Mouse (Mus musculus): ENCODE measurements around the gene Nt5m. TPM values are rescaled to one million over a fixed set of nuclear protein-coding genes. Genes with fewer than 3 reads are reported as not detected.

Nt5m gene
- polyA plus RNA-seq, 1 experiment from 2014 or later = 47.6 TPM

DNA sequence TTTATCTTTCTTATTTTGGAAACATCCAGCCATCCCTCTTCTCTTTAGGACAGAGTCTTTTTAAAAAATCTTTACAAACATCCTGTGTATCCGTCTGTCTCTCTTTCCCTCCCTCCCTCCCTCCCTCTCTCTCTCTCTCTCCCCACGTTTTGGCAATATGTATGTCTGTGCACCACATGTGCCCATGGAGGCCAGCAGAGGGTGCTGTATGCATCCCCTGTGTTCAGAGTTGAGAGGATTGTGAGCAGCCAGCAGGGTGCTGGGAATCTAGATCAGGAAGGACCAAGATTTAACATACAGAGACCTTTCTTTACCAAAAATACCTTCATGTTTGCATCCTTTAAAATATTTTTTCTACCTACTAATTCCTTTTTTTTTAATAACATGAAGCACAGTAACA is 7.9 kb downstream of the Nt5m start:
- no peak overlapping the region for H3K4me3 ChIP-seq
- peaks cover 13% of the 10 kb centered on the region for H3K4me1 ChIP-seq
- no peak for ATAC-seq (ENCODE audit: low FRiP score, low read depth)

DNA sequence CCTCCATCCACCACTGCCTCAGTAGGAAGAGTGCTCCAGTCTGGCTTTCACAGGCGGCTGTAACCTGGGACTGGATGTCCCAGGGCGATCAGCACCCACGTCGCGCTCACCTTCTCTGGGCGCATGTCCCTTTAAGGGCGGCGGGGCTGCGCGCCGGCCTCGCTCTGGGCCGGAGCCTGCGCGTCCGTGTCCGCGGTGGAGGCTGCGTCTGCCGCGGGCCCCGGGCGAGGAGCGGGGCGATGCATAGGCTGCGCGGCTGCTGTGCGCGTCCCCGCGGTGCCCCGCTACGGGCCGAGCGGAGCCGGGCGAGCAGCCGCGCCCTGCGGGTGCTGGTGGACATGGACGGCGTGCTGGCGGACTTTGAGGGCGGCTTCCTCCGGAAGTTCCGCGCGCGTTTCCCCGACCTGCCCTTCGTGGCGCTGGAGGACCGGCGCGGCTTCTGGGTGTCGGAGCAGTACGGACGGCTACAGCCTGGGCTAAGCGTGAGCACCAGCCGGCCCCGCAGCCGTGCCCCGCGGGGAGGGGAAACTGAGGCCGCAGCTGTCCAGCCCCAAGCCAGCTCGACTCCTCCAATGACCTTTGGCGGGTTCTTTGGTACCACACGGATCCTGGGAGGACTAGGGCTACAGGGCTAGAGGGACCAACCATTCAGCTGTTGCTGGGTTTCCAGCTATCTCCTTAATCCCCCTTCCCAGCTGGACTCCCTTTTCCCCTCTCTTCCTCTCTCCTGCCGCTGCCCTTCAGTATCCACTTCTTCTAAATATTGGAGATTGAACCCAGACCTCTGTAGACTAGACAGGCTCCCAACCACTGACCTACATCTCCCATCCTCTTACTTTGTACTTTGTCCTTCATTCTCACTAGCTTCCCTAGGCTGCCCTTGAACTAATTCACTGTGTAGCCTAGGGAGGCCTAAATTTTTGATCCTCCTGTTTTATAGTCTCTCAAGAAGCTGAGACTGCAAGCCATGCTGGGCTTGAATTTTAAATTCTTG is 8.9 kb downstream of the Nt5m start:
- H3K27ac ChIP-seq (replicated peaks) = peak overlapping the region; percentile 90
- no peaks in the 10 kb centered on the region for H3K36me3 ChIP-seq
- under 1% methylated on average over 65 of the region's 69 CpGs for WGBS
- no peaks in the 10 kb centered on the region for H3K9me3 ChIP-seq
- peak overlapping the region; percentile 71 for H3K4me2 ChIP-seq (replicated peaks)
- H3K4me1 ChIP-seq = peaks cover 13% of the 10 kb centered on the region
- H3K4me3 ChIP-seq = peak overlapping the region; percentile 79
- ATAC-seq (ENCODE audit: low FRiP score, low read depth) = peak; percentile 89
- H3K9ac ChIP-seq (replicated peaks) = peak overlapping the region; percentile 89
- no peaks in the 10 kb centered on the region for H3K27me3 ChIP-seq

More for the DNA sequence above, 7.9 kb downstream of the Nt5m start:
- 15% methylated on average over 2 of the region's 2 CpGs for WGBS
- no peaks in the 10 kb centered on the region for H3K9me3 ChIP-seq
- H3K4me2 ChIP-seq (replicated peaks) = peak overlapping the region; percentile 71; the same call in 1 of the 2 replicates
- H3K9ac ChIP-seq (replicated peaks) = no peak overlapping the region
- H3K27me3 ChIP-seq = no peaks in the 10 kb centered on the region
- no peak overlapping the region for H3K27ac ChIP-seq (replicated peaks)
- no peaks in the 10 kb centered on the region for H3K36me3 ChIP-seq

DNA sequence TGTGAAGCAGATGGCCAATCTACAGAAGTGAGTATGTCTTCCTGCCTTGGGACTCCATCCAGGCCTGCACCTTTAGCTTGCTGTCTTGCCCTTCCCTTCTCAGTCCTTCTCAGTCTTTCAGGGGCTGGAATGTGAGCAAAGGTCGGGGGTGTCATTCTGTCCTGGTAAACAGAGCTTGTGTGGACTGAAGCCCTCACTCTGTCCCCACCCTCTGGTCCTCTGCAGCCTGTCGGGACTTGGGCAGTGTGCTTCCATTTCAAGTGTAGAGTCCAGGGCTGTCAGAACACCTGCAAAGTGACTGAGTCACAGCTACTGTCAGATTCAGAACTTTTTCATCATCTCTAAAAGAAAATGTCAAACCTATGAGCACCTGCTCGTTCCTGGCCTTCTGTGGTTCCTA is 13.6 kb downstream of the Nt5m start:
- Histone ChIP-seq H3K4me2 (replicated peaks) (no peak overlapping the region), H3K9ac (replicated peaks) (no peak overlapping the region), H3K27me3 (no peaks in the 10 kb centered on the region), H3K9me3 (no peaks in the 10 kb centered on the region), H3K27ac (replicated peaks) (no peak overlapping the region), H3K4me1 (peaks cover 13% of the 10 kb centered on the region), H3K4me3 (no peak overlapping the region), H3K36me3 (no peaks in the 10 kb centered on the region)
- 77% methylated on average over 3 of the region's 3 CpGs for WGBS
- no peak for ATAC-seq (ENCODE audit: low FRiP score, low read depth)

DNA sequence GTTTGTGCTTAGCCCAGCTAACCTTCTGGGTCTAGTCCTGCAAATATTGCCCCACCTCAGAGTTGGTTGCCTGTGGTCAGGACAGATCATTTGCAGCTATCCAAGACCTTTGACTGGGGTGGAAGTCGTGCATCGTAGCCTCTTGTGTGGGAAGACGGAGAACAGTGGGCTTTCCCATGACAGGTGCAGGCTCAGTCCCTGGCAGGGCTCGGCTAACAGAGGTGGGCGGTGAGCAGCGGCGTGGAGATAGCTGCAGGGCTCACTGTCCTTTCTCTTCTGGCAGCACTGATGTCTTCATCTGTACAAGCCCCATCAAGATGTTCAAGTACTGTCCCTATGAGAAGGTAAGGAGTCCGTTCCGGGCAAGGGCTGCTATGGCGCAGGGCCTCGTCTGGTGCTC is 21.2 kb downstream of the Nt5m start:
- H3K36me3 ChIP-seq = peaks cover 5% of the 10 kb centered on the region
- peaks cover 3% of the 10 kb centered on the region; the same call in 1 of the 2 replicates for H3K4me1 ChIP-seq
- no peaks in the 10 kb centered on the region for H3K9me3 ChIP-seq
- H3K4me3 ChIP-seq = no peak overlapping the region
- H3K27me3 ChIP-seq = no peaks in the 10 kb centered on the region
- H3K4me2 ChIP-seq (replicated peaks) = no peak overlapping the region
- ATAC-seq (ENCODE audit: low FRiP score, low read depth) = no peak
- 0 out of 2 replicates have a peak overlapping the region, but pooled peaks have one; percentile 4 for H3K27ac ChIP-seq (replicated peaks)
- H3K9ac ChIP-seq (replicated peaks) = no peak overlapping the region
- WGBS = 80% methylated on average over 11 of the region's 11 CpGs

DNA sequence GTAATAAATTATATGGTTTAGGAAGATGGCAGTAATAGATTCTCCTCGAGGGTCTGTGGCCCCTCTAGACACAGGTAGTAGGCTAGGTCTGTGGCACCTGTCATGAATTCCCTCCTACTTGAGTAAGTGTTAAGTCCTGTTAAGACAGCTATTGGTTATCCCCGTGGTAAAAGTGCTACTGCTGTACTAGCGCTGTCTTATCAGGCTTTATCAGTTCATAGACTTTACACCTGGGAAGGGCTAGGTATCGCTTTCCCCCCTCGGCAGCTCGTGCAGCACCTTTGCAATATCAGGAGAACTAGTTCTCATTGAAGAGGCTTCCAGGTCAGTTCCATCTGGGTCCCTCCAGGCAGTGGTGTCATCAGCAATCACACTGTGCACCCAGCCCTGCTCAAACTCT is 25.1 kb downstream of the Nt5m start:
- peaks cover 6% of the 10 kb centered on the region for H3K4me1 ChIP-seq
- 96% methylated on average over 6 of the region's 6 CpGs for WGBS
- H3K4me3 ChIP-seq = no peak overlapping the region
- peaks cover 16% of the 10 kb centered on the region for H3K36me3 ChIP-seq
- no peaks in the 10 kb centered on the region for H3K9me3 ChIP-seq
- no peak for ATAC-seq (ENCODE audit: low FRiP score, low read depth)
- H3K27me3 ChIP-seq = no peaks in the 10 kb centered on the region
- no peak overlapping the region for H3K27ac ChIP-seq (replicated peaks)
- no peak overlapping the region for H3K9ac ChIP-seq (replicated peaks)
- no peak overlapping the region for H3K4me2 ChIP-seq (replicated peaks)

DNA sequence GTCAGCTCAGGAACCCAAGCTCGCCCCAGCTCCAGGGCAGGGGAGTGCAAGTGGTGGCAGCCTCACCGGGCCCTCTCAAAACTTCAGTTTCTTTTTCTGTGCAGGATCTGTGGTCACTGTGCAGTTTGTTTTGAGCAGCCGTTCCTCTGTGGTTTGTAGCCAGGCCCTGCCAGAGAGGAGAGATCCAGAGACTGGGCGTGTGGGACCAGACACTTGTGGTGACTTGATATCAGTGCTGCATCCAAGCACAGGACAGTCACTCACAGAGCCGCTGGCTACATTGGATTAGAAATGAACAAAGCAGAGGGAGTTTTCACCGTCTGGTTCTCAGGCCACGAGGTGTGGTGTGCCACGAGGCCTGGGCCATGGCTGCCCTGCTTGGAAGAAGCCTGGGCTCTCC is 32.9 kb downstream of the Nt5m start:
- no peaks in the 10 kb centered on the region for H3K9me3 ChIP-seq
- WGBS = 80% methylated on average over 8 of the region's 8 CpGs
- no peak overlapping the region for H3K4me2 ChIP-seq (replicated peaks)
- peaks cover 35% of the 10 kb centered on the region for H3K36me3 ChIP-seq
- no peak for ATAC-seq (ENCODE audit: low FRiP score, low read depth)
- H3K4me1 ChIP-seq = peaks cover 8% of the 10 kb centered on the region
- H3K27me3 ChIP-seq = no peaks in the 10 kb centered on the region
- no peak overlapping the region for H3K9ac ChIP-seq (replicated peaks)
- no peak overlapping the region for H3K4me3 ChIP-seq
- no peak overlapping the region for H3K27ac ChIP-seq (replicated peaks)

DNA sequence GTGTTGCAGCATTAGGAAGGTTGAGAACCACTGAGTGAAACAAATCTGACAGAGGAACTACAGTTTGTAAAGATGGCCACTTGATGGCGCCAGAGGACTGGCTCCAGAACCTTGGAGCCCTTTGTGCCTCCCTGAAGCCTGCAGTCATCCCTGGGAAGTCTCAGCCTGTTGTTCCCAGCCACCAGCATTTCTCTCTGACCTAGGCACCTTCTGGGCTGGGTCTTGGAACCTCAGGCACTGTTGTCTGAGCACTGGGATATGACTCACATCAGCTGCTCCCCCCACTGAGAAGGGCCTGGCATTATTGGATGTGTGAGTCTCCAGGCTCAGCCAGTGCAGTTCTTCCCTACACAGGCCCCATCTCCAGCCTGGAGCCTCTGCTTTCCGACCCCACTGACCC is 40.8 kb downstream of the Nt5m start:
- Histone ChIP-seq H3K4me3 (no peak overlapping the region), H3K36me3 (peaks cover 17% of the 10 kb centered on the region), H3K4me2 (replicated peaks) (no peak overlapping the region), H3K9ac (replicated peaks) (no peak overlapping the region; the same call in 1 of the 2 replicates), H3K9me3 (no peaks in the 10 kb centered on the region), H3K4me1 (peaks cover 3% of the 10 kb centered on the region; the same call in 1 of the 2 replicates), H3K27me3 (no peaks in the 10 kb centered on the region), H3K27ac (replicated peaks) (no peak overlapping the region)
- WGBS = 30% methylated on average over 2 of the region's 2 CpGs
- peak; percentile 78 for ATAC-seq (ENCODE audit: low FRiP score, low read depth)

DNA sequence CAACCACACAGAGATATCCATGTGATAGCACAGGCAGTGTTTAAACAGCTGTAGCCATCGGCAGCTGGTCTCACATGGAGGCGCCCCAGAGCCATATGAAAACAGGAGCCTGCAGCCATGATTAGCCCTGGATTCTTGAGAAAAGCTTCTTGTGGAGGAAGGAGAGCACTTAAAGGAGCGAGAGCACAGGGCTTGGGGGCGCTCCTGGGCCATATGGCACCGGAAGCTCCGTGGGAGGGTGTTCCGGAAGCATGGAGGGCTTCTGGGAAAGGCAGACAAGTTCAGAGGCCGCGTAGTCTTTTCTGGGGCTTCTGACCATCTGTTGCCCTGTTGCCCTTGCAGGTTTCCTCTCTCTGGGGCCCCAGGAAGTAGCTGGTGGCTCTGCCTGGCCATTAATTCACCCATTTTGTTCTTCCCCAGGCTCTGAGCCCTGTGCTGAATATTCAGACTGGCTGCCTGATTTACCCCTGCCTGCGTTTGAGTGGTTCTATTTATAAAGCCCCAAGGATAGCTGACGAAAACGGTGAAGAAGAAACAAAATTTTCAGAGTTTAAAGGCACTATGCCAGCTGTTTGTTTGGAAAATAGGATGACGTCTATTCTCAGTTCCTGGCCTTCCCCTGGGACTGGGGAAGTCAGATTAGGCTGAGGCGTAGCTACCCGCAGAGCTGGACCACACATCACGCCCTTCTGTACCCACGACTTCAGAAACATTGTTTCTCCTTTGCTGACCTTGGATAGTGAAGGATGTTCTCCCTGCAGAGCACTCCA is 46.2 kb downstream of the Nt5m start:
- Histone ChIP-seq H3K27ac (replicated peaks) (0 out of 2 replicates have a peak overlapping the region, but pooled peaks have one; percentile 7), H3K4me2 (replicated peaks) (no peak overlapping the region), H3K4me3 (no peak overlapping the region), H3K4me1 (no peaks in the 10 kb centered on the region), H3K9ac (replicated peaks) (no peak overlapping the region), H3K36me3 (no peaks in the 10 kb centered on the region), H3K27me3 (no peaks in the 10 kb centered on the region), H3K9me3 (no peaks in the 10 kb centered on the region)
- WGBS = 71% methylated on average over 17 of the region's 17 CpGs
- ATAC-seq (ENCODE audit: low FRiP score, low read depth) = no peak

DNA sequence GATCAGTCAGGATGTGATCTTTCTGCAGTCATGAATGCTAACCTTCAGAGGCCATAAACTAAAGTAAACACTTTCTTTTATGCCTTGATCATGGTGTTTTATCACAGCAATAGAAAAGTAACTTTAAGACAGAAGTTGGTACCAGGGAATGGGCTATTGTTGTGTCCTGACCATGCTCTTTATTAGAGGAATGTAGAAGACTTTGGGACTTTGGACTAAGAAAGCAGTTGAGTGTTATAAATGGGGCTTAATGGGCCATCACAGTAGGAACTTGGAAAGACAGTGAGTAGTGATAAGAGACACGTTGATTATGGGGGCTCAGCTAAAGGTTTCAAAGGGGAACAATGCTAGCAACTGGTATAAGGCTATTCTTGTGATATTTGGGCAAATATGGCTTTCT is 47.7 kb downstream of the Nt5m start:
- ATAC-seq (ENCODE audit: low FRiP score, low read depth) = no peak
- Histone ChIP-seq H3K4me3 (no peak overlapping the region), H3K4me1 (no peaks in the 10 kb centered on the region), H3K27ac (replicated peaks) (no peak overlapping the region), H3K4me2 (replicated peaks) (no peak overlapping the region), H3K27me3 (no peaks in the 10 kb centered on the region), H3K36me3 (no peaks in the 10 kb centered on the region), H3K9me3 (no peaks in the 10 kb centered on the region), H3K9ac (replicated peaks) (no peak overlapping the region)
- WGBS = 86% methylated on average over 1 of the region's 1 CpGs

DNA sequence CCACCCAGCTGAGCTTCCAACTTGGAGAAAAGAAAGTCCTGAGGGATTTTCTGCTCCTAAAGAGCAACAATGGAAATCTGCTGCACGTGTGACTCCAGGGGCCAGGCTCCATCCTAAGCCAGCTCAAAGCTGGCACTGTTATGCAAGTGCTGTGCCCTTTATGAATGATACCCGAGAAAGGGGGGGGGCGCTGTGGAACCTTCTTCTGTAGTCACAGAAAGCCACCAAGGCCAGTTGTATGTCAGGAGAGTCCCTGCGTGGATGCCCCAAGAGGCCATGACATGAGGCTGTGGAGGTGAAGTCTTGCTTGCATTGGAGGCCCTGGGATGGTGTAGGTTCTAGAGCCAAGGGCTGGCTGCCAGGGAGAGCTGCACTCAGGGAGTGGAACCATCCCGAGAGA is 48.9 kb downstream of the Nt5m start:
- no peak for ATAC-seq (ENCODE audit: low FRiP score, low read depth)
- WGBS = 70% methylated on average over 5 of the region's 5 CpGs
- Histone ChIP-seq H3K9me3 (no peaks in the 10 kb centered on the region), H3K4me1 (no peaks in the 10 kb centered on the region), H3K4me3 (no peak overlapping the region), H3K36me3 (no peaks in the 10 kb centered on the region), H3K9ac (replicated peaks) (no peak overlapping the region), H3K4me2 (replicated peaks) (no peak overlapping the region), H3K27ac (replicated peaks) (no peak overlapping the region), H3K27me3 (no peaks in the 10 kb centered on the region)

DNA sequence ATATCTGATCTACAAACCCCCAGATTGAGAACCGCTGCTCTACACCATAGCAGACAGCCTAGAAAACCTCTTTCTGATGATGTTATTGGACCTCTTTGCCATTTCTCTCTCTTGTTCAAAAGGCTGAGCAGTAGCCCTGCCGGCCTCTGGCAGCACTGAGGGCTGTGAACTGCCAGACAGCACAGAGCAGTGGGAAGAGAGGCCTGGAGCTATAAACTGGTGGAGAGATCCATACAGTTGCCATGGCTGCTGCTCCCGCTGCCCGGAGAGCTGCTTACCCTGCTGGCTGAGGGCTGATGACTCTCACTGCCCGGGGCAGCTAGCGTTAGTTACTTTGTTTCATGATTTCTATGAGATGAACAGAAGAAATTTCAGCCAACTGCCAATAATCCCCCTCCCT is 52.6 kb downstream of the Nt5m start:
- ATAC-seq (ENCODE audit: low FRiP score, low read depth) = no peak
- no peaks in the 10 kb centered on the region for H3K36me3 ChIP-seq
- no peak overlapping the region for H3K9ac ChIP-seq (replicated peaks)
- H3K27me3 ChIP-seq = no peaks in the 10 kb centered on the region
- no peak overlapping the region for H3K4me3 ChIP-seq
- no peak overlapping the region for H3K4me2 ChIP-seq (replicated peaks)
- no peak overlapping the region for H3K27ac ChIP-seq (replicated peaks)
- 70% methylated on average over 6 of the region's 6 CpGs for WGBS
- no peaks in the 10 kb centered on the region for H3K9me3 ChIP-seq
- no peaks in the 10 kb centered on the region for H3K4me1 ChIP-seq

All from midbrain, embryonic 12.5 days (tissue).